Mouse (Mus musculus): ENCODE measurements around the gene Frrs1l. TPM values are rescaled to one million over a fixed set of nuclear protein-coding genes. Genes with fewer than 3 reads are reported as not detected.

Frrs1l gene
- polyA plus RNA-seq, 2 experiments, result 2.3 to 4.3 TPM

- ATAC-seq (ENCODE audit: low FRiP score, low read depth) (peak; percentile 41; the same call in 1 of the 2 replicates), DNase-seq (ENCODE audit: low spot score) (no peak)
- peak overlapping the region; percentile 77 for H3K9ac ChIP-seq (ENCODE audit: low read depth, low read length, severe bottlenecking)
- H3K9me3 ChIP-seq (ENCODE audit: control insufficient read depth, low read length), result no peaks in the 10 kb centered on the region
- H3K4me2 ChIP-seq (replicated peaks; ENCODE audit: low read depth, low read length, severe bottlenecking), result peak overlapping the region; percentile 99
- no peaks in the 10 kb centered on the region for H3K4me1 ChIP-seq (ENCODE audit: control insufficient read depth, insufficient read depth, low read length)
- no peak for TF ChIP-seq POLR2A (IDR thresholded peaks at IDR 0.05; ENCODE audit: borderline replicate concordance, extremely low read depth, insufficient read depth, insufficient read length)
- WGBS, result 3% methylated on average over 36 of the region's 45 CpGs
- H3K36me3 ChIP-seq (ENCODE audit: control insufficient read depth, insufficient read depth, low read length), result no peaks in the 10 kb centered on the region
- peak overlapping the region; percentile 69 for H3K4me3 ChIP-seq (replicated peaks; ENCODE audit: low read length)
- H3K27me3 ChIP-seq (ENCODE audit: control insufficient read depth, insufficient read depth, low read length), result peaks cover 24% of the 10 kb centered on the region
- no peak overlapping the region for H3K27ac ChIP-seq (replicated peaks; ENCODE audit: low read depth, low read length)
These were observed 568 bp downstream of the Frrs1l start for GRCm38 (mm10) chr4:56989431-56990214.

- WGBS, result 77% methylated on average over 7 of the region's 7 CpGs
- no peak for TF ChIP-seq POLR2A (IDR thresholded peaks at IDR 0.05; ENCODE audit: borderline replicate concordance, extremely low read depth, insufficient read depth, insufficient read length)
- Histone ChIP-seq H3K4me2 (replicated peaks; ENCODE audit: low read depth, low read length, severe bottlenecking) (no peak overlapping the region), H3K4me1 (ENCODE audit: control insufficient read depth, insufficient read depth, low read length) (no peaks in the 10 kb centered on the region), H3K4me3 (replicated peaks; ENCODE audit: low read length) (no peak overlapping the region), H3K9ac (ENCODE audit: low read depth, low read length, severe bottlenecking) (no peak overlapping the region), H3K9me3 (ENCODE audit: control insufficient read depth, low read length) (no peaks in the 10 kb centered on the region), H3K27me3 (ENCODE audit: control insufficient read depth, insufficient read depth, low read length) (no peaks in the 10 kb centered on the region), H3K27ac (replicated peaks; ENCODE audit: low read depth, low read length) (no peak overlapping the region), H3K36me3 (ENCODE audit: control insufficient read depth, insufficient read depth, low read length) (no peaks in the 10 kb centered on the region)
- DNase-seq (ENCODE audit: low spot score) (no peak), ATAC-seq (ENCODE audit: low FRiP score, low read depth) (no peak)
These were observed 24.5 kb downstream of the Frrs1l start for GRCm38 (mm10) chr4:56965586-56966179.

- DNase-seq (ENCODE audit: low spot score) (no peak), ATAC-seq (ENCODE audit: low FRiP score, low read depth) (no peak)
- Histone ChIP-seq H3K27ac (replicated peaks; ENCODE audit: low read depth, low read length) (no peak overlapping the region), H3K9me3 (ENCODE audit: control insufficient read depth, low read length) (no peaks in the 10 kb centered on the region), H3K9ac (ENCODE audit: low read depth, low read length, severe bottlenecking) (no peak overlapping the region), H3K4me1 (ENCODE audit: control insufficient read depth, insufficient read depth, low read length) (no peaks in the 10 kb centered on the region), H3K27me3 (ENCODE audit: control insufficient read depth, insufficient read depth, low read length) (no peaks in the 10 kb centered on the region), H3K4me2 (replicated peaks; ENCODE audit: low read depth, low read length, severe bottlenecking) (no peak overlapping the region), H3K4me3 (replicated peaks; ENCODE audit: low read length) (no peak overlapping the region), H3K36me3 (ENCODE audit: control insufficient read depth, insufficient read depth, low read length) (no peaks in the 10 kb centered on the region)
- 83% methylated on average over 6 of the region's 6 CpGs for WGBS
- no peak for TF ChIP-seq POLR2A (IDR thresholded peaks at IDR 0.05; ENCODE audit: borderline replicate concordance, extremely low read depth, insufficient read depth, insufficient read length)
These were observed 26.5 kb downstream of the Frrs1l start for GRCm38 (mm10) chr4:56963687-56964086.

- Histone ChIP-seq H3K27me3 (ENCODE audit: control insufficient read depth, insufficient read depth, low read length) (no peaks in the 10 kb centered on the region), H3K27ac (replicated peaks; ENCODE audit: low read depth, low read length) (no peak overlapping the region), H3K36me3 (ENCODE audit: control insufficient read depth, insufficient read depth, low read length) (no peaks in the 10 kb centered on the region), H3K4me2 (replicated peaks; ENCODE audit: low read depth, low read length, severe bottlenecking) (no peak overlapping the region), H3K9ac (ENCODE audit: low read depth, low read length, severe bottlenecking) (no peak overlapping the region), H3K9me3 (ENCODE audit: control insufficient read depth, low read length) (no peaks in the 10 kb centered on the region), H3K4me3 (replicated peaks; ENCODE audit: low read length) (no peak overlapping the region), H3K4me1 (ENCODE audit: control insufficient read depth, insufficient read depth, low read length) (no peaks in the 10 kb centered on the region)
- WGBS, result 70% methylated on average over 12 of the region's 12 CpGs
- no peak for TF ChIP-seq POLR2A (IDR thresholded peaks at IDR 0.05; ENCODE audit: borderline replicate concordance, extremely low read depth, insufficient read depth, insufficient read length)
- no peak for DNase-seq (ENCODE audit: low spot score)
- ATAC-seq (ENCODE audit: low FRiP score, low read depth), result no peak
These were observed 28.8 kb downstream of the Frrs1l start for GRCm38 (mm10) chr4:56961320-56961925.

GRCm38 (mm10) chr4:56957518-56957917, 32.7 kb downstream of the Frrs1l start:
- no peak for DNase-seq (ENCODE audit: low spot score)
- Histone ChIP-seq H3K27me3 (ENCODE audit: control insufficient read depth, insufficient read depth, low read length) (no peaks in the 10 kb centered on the region), H3K4me1 (ENCODE audit: control insufficient read depth, insufficient read depth, low read length) (no peaks in the 10 kb centered on the region), H3K36me3 (ENCODE audit: control insufficient read depth, insufficient read depth, low read length) (no peaks in the 10 kb centered on the region), H3K4me3 (replicated peaks; ENCODE audit: low read length) (no peak overlapping the region), H3K27ac (replicated peaks; ENCODE audit: low read depth, low read length) (no peak overlapping the region), H3K9ac (ENCODE audit: low read depth, low read length, severe bottlenecking) (no peak overlapping the region), H3K9me3 (ENCODE audit: control insufficient read depth, low read length) (no peaks in the 10 kb centered on the region), H3K4me2 (replicated peaks; ENCODE audit: low read depth, low read length, severe bottlenecking) (no peak overlapping the region)
- 64% methylated on average over 9 of the region's 9 CpGs for whole genome bisulfite sequencing
- no peak for TF ChIP-seq POLR2A (IDR thresholded peaks at IDR 0.05; ENCODE audit: borderline replicate concordance, extremely low read depth, insufficient read depth, insufficient read length)
- no peak for ATAC-seq (ENCODE audit: low FRiP score, low read depth)
